Mouse (Mus musculus) forebrain, embryonic 11.5 days (tissue): Measurements from ENCODE around the gene Fam13c. TPM values are rescaled to one million over a fixed set of nuclear protein-coding genes. Genes with fewer than 3 reads are reported as not detected.

ENCODE experiments used
- ATAC-seq: fragments of 200-750 bp; cut with Nextera tagmentation; replicated peaks from 2 replicates; pipeline ENCODE4 v1.8.0; 2017; ENCODE audit warnings: moderate TSS enrichment; ENCODE audit not compliant: low FRiP score
- DNase-seq: peaks from one replicate; pipeline ENCODE4 v3.0.0-alpha.2; 2017; ENCODE audit warnings: low spot score
- H3K27ac ChIP-seq: fragments of 300-500 bp; sonication (generic); 2 replicates; pipeline ENCODE4 v1.5.1; 2014; ENCODE audit warnings: low read depth, low read length
- H3K27me3 ChIP-seq: fragments of 300-500 bp; sonication (generic); 2 replicates; pipeline ENCODE4 v1.6.1; 2014; ENCODE audit warnings: mild to moderate bottlenecking, low read length, mixed read lengths; ENCODE audit not compliant: control insufficient read depth, insufficient read depth
- H3K36me3 ChIP-seq: fragments of 300-500 bp; sonication (generic); 2 replicates; pipeline ENCODE4 v1.6.1; 2014; ENCODE audit warnings: mild to moderate bottlenecking, low read length, moderate library complexity, mixed read lengths; ENCODE audit not compliant: control insufficient read depth, insufficient read depth
- H3K4me1 ChIP-seq: fragments of 300-500 bp; sonication (generic); replicated peaks from 2 replicates; pipeline ENCODE4 v1.6.1; 2014; ENCODE audit warnings: low read length, mixed read lengths; ENCODE audit not compliant: control insufficient read depth, insufficient read depth
- H3K4me2 ChIP-seq: fragments of 300-500 bp; sonication (generic); 2 replicates; pipeline ENCODE4 v1.6.1; 2014; ENCODE audit warnings: low read depth, mild to moderate bottlenecking, low read length, moderate library complexity, mixed read lengths; ENCODE audit not compliant: severe bottlenecking
- H3K4me3 ChIP-seq: fragments of 300-500 bp; sonication (generic); 2 replicates; pipeline ENCODE4 v1.5.1; 2014; ENCODE audit warnings: low read depth, low read length
- H3K9ac ChIP-seq: fragments of 300-500 bp; sonication (generic); 2 replicates; pipeline ENCODE4 v1.6.1; 2014; ENCODE audit warnings: low read length
- H3K9me3 ChIP-seq: fragments of 300-500 bp; sonication (generic); 2 replicates; pipeline ENCODE4 v1.6.1; 2016; ENCODE audit warnings: low read length, mixed read lengths; ENCODE audit not compliant: control insufficient read depth
- WGBS: fragments of 180-500 bp; shearing (Covaris S2); extraction: QIAGEN DNeasy Blood & Tissue Kit; methylation state at CpG from one replicate; pipeline ENCODE4 v1.1.7; 2014; 5-methylcytosine and 5-hydroxymethylcytosine counted together
- polyA plus RNA-seq: library from polyadenylated mRNA; unstranded; fragments of >200 nt; fragmentation: Nextera tagmentation; extraction: Ambion mirVana; gene quantifications from 2 replicates; pipeline ENCODE4 v1.2.1, GENCODE M21; 2014

Gene Fam13c
- polyA plus RNA-seq, 1 experiment from 2014 or later = 13.6 TPM

GRCm38 (mm10) chr10:70537694-70538093 is 97.4 kb downstream of the Fam13c start:
- ATAC-seq = no peak
- H3K9ac ChIP-seq = no peak overlapping the region
- H3K4me3 ChIP-seq = no peak overlapping the region
- no peak overlapping the region for H3K27ac ChIP-seq
- no peaks in the 10 kb centered on the region for H3K9me3 ChIP-seq
- DNase-seq = no peak
- H3K27me3 ChIP-seq = no peaks in the 10 kb centered on the region
- no peaks in the 10 kb centered on the region for H3K4me1 ChIP-seq
- WGBS = 93% methylated on average over 10 of the region's 10 CpGs
- no peak overlapping the region for H3K4me2 ChIP-seq
- H3K36me3 ChIP-seq = no peaks in the 10 kb centered on the region; the same call in 1 of the 2 replicates

GRCm38 (mm10) chr10:70539251-70539650 is 99.0 kb downstream of the Fam13c start:
- Histone ChIP-seq H3K4me3 (no peak overlapping the region), H3K9ac (no peak overlapping the region), H3K27ac (no peak overlapping the region), H3K4me2 (no peak overlapping the region), H3K36me3 (no peaks in the 10 kb centered on the region; the same call in 1 of the 2 replicates), H3K27me3 (no peaks in the 10 kb centered on the region), H3K9me3 (no peaks in the 10 kb centered on the region), H3K4me1 (no peaks in the 10 kb centered on the region)
- ATAC-seq (no peak), DNase-seq (no peak)
- WGBS = 96% methylated on average over 9 of the region's 9 CpGs

GRCm38 (mm10) chr10:70540456-70541195 is 100.3 kb downstream of the Fam13c start:
- Histone ChIP-seq H3K36me3 (no peaks in the 10 kb centered on the region), H3K4me3 (no peak overlapping the region), H3K4me2 (no peak overlapping the region), H3K27me3 (no peaks in the 10 kb centered on the region), H3K27ac (no peak overlapping the region), H3K4me1 (no peaks in the 10 kb centered on the region), H3K9ac (no peak overlapping the region), H3K9me3 (no peaks in the 10 kb centered on the region)
- 84% methylated on average over 9 of the region's 9 CpGs for WGBS
- DNase-seq (no peak), ATAC-seq (no peak)

GRCm38 (mm10) chr10:70542857-70543256 is 102.6 kb downstream of the Fam13c start:
- H3K27ac ChIP-seq = no peak overlapping the region
- no peak overlapping the region for H3K9ac ChIP-seq
- DNase-seq (no peak), ATAC-seq (no peak)
- no peak overlapping the region for H3K4me2 ChIP-seq
- H3K36me3 ChIP-seq = no peaks in the 10 kb centered on the region
- H3K4me1 ChIP-seq = no peaks in the 10 kb centered on the region
- WGBS = 77% methylated on average over 6 of the region's 6 CpGs
- no peaks in the 10 kb centered on the region for H3K9me3 ChIP-seq
- H3K27me3 ChIP-seq = no peaks in the 10 kb centered on the region
- H3K4me3 ChIP-seq = no peak overlapping the region

- Histone ChIP-seq H3K4me2 (no peak overlapping the region), H3K27me3 (no peaks in the 10 kb centered on the region), H3K4me3 (no peak overlapping the region), H3K4me1 (no peaks in the 10 kb centered on the region), H3K9me3 (no peaks in the 10 kb centered on the region), H3K36me3 (no peaks in the 10 kb centered on the region), H3K27ac (no peak overlapping the region), H3K9ac (no peak overlapping the region)
- DNase-seq (no peak), ATAC-seq (no peak)
- WGBS = 92% methylated on average over 3 of the region's 3 CpGs
Observed at GRCm38 (mm10) chr10:70552531-70552930, 112.2 kb downstream of the Fam13c start.

GRCm38 (mm10) chr10:70563636-70564035 is 123.4 kb downstream of the Fam13c start:
- no peak for ATAC-seq
- Histone ChIP-seq H3K9me3 (no peaks in the 10 kb centered on the region), H3K4me1 (no peaks in the 10 kb centered on the region), H3K4me3 (no peak overlapping the region), H3K27me3 (no peaks in the 10 kb centered on the region), H3K4me2 (no peak overlapping the region), H3K36me3 (no peaks in the 10 kb centered on the region), H3K27ac (no peak overlapping the region), H3K9ac (no peak overlapping the region)
- DNase-seq = peak; percentile 78
- WGBS = 29% methylated on average over 3 of the region's 3 CpGs

- Histone ChIP-seq H3K27me3 (no peaks in the 10 kb centered on the region), H3K36me3 (no peaks in the 10 kb centered on the region), H3K4me2 (no peak overlapping the region), H3K27ac (no peak overlapping the region), H3K9ac (no peak overlapping the region), H3K9me3 (no peaks in the 10 kb centered on the region), H3K4me1 (no peaks in the 10 kb centered on the region), H3K4me3 (no peak overlapping the region)
- DNase-seq (no peak), ATAC-seq (no peak)
- WGBS = 81% methylated on average over 7 of the region's 7 CpGs
Observed at GRCm38 (mm10) chr10:70581556-70582211, 141.4 kb downstream of the Fam13c start.

GRCm38 (mm10) chr10:70584171-70584570 is 143.9 kb downstream of the Fam13c start:
- Histone ChIP-seq H3K36me3 (no peaks in the 10 kb centered on the region), H3K4me2 (no peak overlapping the region), H3K9me3 (no peaks in the 10 kb centered on the region), H3K4me3 (no peak overlapping the region), H3K27me3 (no peaks in the 10 kb centered on the region), H3K27ac (no peak overlapping the region), H3K4me1 (no peaks in the 10 kb centered on the region), H3K9ac (no peak overlapping the region)
- WGBS = 88% methylated on average over 1 of the region's 1 CpGs
- ATAC-seq (no peak), DNase-seq (no peak)
